Mouse (Mus musculus) gonadal fat pad, adult 2 months (tissue): ENCODE data around the gene Atp5j2. TPM values are rescaled to one million over a fixed set of nuclear protein-coding genes. Genes with fewer than 3 reads are reported as not detected.

Experiments
- polyA plus RNA-seq: library from polyadenylated mRNA; depleted of rRNA; stranded (reverse); fragments of >200 nt; gene quantifications from 2 replicates; pipeline ENCODE4 v1.2.3, GENCODE M21; 2012; rRNA removed

Gene Atp5j2
- polyA plus RNA-seq, 1 experiment, result 153 TPM

Other genes starting within 250 kb of the Atp5j2 start
- gene Smurf1, start 226.2 kb downstream of the Atp5j2 start, polyA plus RNA-seq, result 29.6 and 29.8 TPM in 2 replicates
- gene Gm4871, start 159.3 kb downstream of the Atp5j2 start, polyA plus RNA-seq, result 0.13 TPM in 1 of 2 replicates, not detected in the other
- gene 1700018F24Rik, start 149.1 kb downstream of the Atp5j2 start, polyA plus RNA-seq, result 0.53 TPM in 1 of 2 replicates, not detected in the other
- gene Arpc1a, start 108.2 kb downstream of the Atp5j2 start, polyA plus RNA-seq, result 175 and 197 TPM in 2 replicates
- gene Kpna7, start 108.0 kb downstream of the Atp5j2 start, polyA plus RNA-seq, result 0.05 TPM in 1 of 2 replicates, not detected in the other
- gene Arpc1b, start 77.8 kb downstream of the Atp5j2 start, polyA plus RNA-seq, result 563 and 599 TPM in 2 replicates
- 22.7 and 25.9 TPM in 2 replicates for gene Pdap1, start 51.8 kb downstream of the Atp5j2 start, polyA plus RNA-seq
- gene Bud31, start 51.7 kb downstream of the Atp5j2 start, polyA plus RNA-seq, result 42.6 and 72.1 TPM in 2 replicates
- 15.8 and 17.7 TPM in 2 replicates for gene Ptcd1, start 25.0 kb downstream of the Atp5j2 start, polyA plus RNA-seq
- gene Cpsf4, start 24.8 kb downstream of the Atp5j2 start, polyA plus RNA-seq, result 24.4 and 25.7 TPM in 2 replicates
- gene Zkscan14, start 9.8 kb upstream of the Atp5j2 start, polyA plus RNA-seq, result 4.4 and 4.7 TPM in 2 replicates
- gene Zkscan5, start 12.5 kb upstream of the Atp5j2 start, polyA plus RNA-seq, result 8.2 and 8.4 TPM in 2 replicates
- 17.6 and 23.9 TPM in 2 replicates for gene Zfp655, start 39.7 kb upstream of the Atp5j2 start, polyA plus RNA-seq
- 18.0 and 21.9 TPM in 2 replicates for gene Zscan25, start 88.4 kb upstream of the Atp5j2 start, polyA plus RNA-seq
- gene Cyp3a57, start 153.2 kb upstream of the Atp5j2 start, polyA plus RNA-seq, result not detected in 2 replicates